Mouse (Mus musculus) stomach, postnatal 0 days (tissue): ENCODE measurements around the gene Atp2b1. TPM values are rescaled to one million over a fixed set of nuclear protein-coding genes. Genes with fewer than 3 reads are reported as not detected.

Source experiments
- ATAC-seq: fragments of 200-750 bp; cut with Nextera tagmentation; 2 replicates; pipeline ENCODE4 v1.8.0; 2017; ENCODE audit not compliant: low FRiP score, low TSS enrichment
- DNase-seq: peaks from one replicate; pipeline ENCODE4 v3.0.0-alpha.2; 2016; ENCODE audit warnings: low spot score
- H3K27ac ChIP-seq: fragments of 300-500 bp; sonication (generic); replicated peaks from 2 replicates; pipeline ENCODE4 v1.5.1; 2014; ENCODE audit warnings: mild to moderate bottlenecking, control low read depth
- H3K27me3 ChIP-seq: fragments of 300-500 bp; sonication (generic); 2 replicates; pipeline ENCODE4 v1.6.1; 2014; ENCODE audit warnings: low read length; ENCODE audit not compliant: control insufficient read depth, insufficient read depth
- H3K36me3 ChIP-seq: fragments of 300-500 bp; sonication (generic); 2 replicates; pipeline ENCODE4 v1.6.1; 2014; ENCODE audit warnings: low read length, mixed read lengths; ENCODE audit not compliant: control insufficient read depth, insufficient read depth
- H3K4me1 ChIP-seq: fragments of 300-500 bp; sonication (generic); replicated peaks from 2 replicates; pipeline ENCODE4 v1.6.1; 2014; ENCODE audit warnings: antibody characterized with exemption; ENCODE audit not compliant: control insufficient read depth, insufficient read depth
- H3K4me2 ChIP-seq: fragments of 300-500 bp; sonication (generic); replicated peaks from 2 replicates; pipeline ENCODE4 v1.6.1; 2014; ENCODE audit warnings: low read depth, mild to moderate bottlenecking, control low read depth, moderate library complexity
- H3K4me3 ChIP-seq: fragments of 300-500 bp; sonication (generic); 2 replicates; pipeline ENCODE4 v1.5.1; 2014; ENCODE audit warnings: low read depth, low read length, control low read depth
- H3K9ac ChIP-seq: fragments of 300-500 bp; sonication (generic); 2 replicates; pipeline ENCODE4 v1.6.1; 2014; ENCODE audit warnings: mild to moderate bottlenecking, low read length, control low read depth, mixed read lengths
- H3K9me3 ChIP-seq: fragments of 300-500 bp; sonication (generic); 2 replicates; pipeline ENCODE4 v1.6.1; 2016; ENCODE audit warnings: low read length; ENCODE audit not compliant: control insufficient read depth
- CTCF ChIP-seq: IDR thresholded peaks from 2 replicates; pipeline ENCODE4 v1.5.1; 2016; ENCODE audit warnings: antibody characterized with exemption, low read depth, mild to moderate bottlenecking, moderate library complexity
- EP300 ChIP-seq: optimal IDR thresholded peaks from 2 replicates; pipeline ENCODE3; 2016; ENCODE audit warnings: antibody characterized with exemption
- WGBS: fragments of 180-500 bp; shearing (Covaris S2); extraction: QIAGEN DNeasy Blood & Tissue Kit; methylation state at CpG from one replicate; pipeline ENCODE4 v1.1.7; 2014; 5-methylcytosine and 5-hydroxymethylcytosine counted together
- polyA plus RNA-seq: library from polyadenylated mRNA; unstranded; fragments of >200 nt; fragmentation: Nextera tagmentation; extraction: Ambion mirVana; gene quantifications from 2 replicates; pipeline ENCODE4 v1.2.1, GENCODE M21; 2015

Gene Atp2b1
- polyA plus RNA-seq, 1 experiment from 2014 or later = 99.6 TPM

GRCm38 (mm10) chr10:98972912-98973605, 58.9 kb downstream of the Atp2b1 start:
- Histone ChIP-seq H3K27me3 (no peaks in the 10 kb centered on the region), H3K4me3 (no peak overlapping the region), H3K36me3 (peaks cover 5% of the 10 kb centered on the region; the same call in 1 of the 2 replicates), H3K9ac (no peak overlapping the region), H3K4me2 (no peak overlapping the region), H3K9me3 (no peaks in the 10 kb centered on the region), H3K4me1 (no peaks in the 10 kb centered on the region), H3K27ac (no peak overlapping the region)
- WGBS = 70% methylated on average over 18 of the region's 18 CpGs
- peak; percentile 24 for DNase-seq
- ATAC-seq = peak; percentile 83
- TF ChIP-seq EP300 = no peak
- no peak for TF ChIP-seq CTCF

- H3K4me2 ChIP-seq = no peak overlapping the region
- ATAC-seq (no peak), DNase-seq (no peak)
- no peak overlapping the region for H3K4me3 ChIP-seq
- H3K27me3 ChIP-seq = no peaks in the 10 kb centered on the region
- no peak overlapping the region for H3K9ac ChIP-seq
- no peaks in the 10 kb centered on the region for H3K36me3 ChIP-seq
- no peak for TF ChIP-seq CTCF
- TF ChIP-seq EP300 = no peak
- WGBS = 70% methylated on average over 3 of the region's 3 CpGs
- no peaks in the 10 kb centered on the region for H3K4me1 ChIP-seq
- H3K9me3 ChIP-seq = no peaks in the 10 kb centered on the region
- H3K27ac ChIP-seq = no peak overlapping the region
These were observed 60.4 kb downstream of the Atp2b1 start for GRCm38 (mm10) chr10:98974645-98975044.

- H3K4me1 ChIP-seq = no peaks in the 10 kb centered on the region
- no peaks in the 10 kb centered on the region for H3K9me3 ChIP-seq
- no peak overlapping the region for H3K9ac ChIP-seq
- no peaks in the 10 kb centered on the region for H3K27me3 ChIP-seq
- DNase-seq = no peak
- 85% methylated on average over 6 of the region's 6 CpGs for WGBS
- no peak overlapping the region for H3K4me2 ChIP-seq
- TF ChIP-seq CTCF = no peak
- no peak for TF ChIP-seq EP300
- no peak overlapping the region for H3K27ac ChIP-seq
- no peak for ATAC-seq
- no peak overlapping the region for H3K4me3 ChIP-seq
- H3K36me3 ChIP-seq = no peaks in the 10 kb centered on the region
These were observed 61.4 kb downstream of the Atp2b1 start for GRCm38 (mm10) chr10:98975611-98976010.

- H3K9ac ChIP-seq = no peak overlapping the region
- DNase-seq = no peak
- no peak for TF ChIP-seq EP300
- no peak for TF ChIP-seq CTCF
- H3K9me3 ChIP-seq = no peaks in the 10 kb centered on the region
- no peak for ATAC-seq
- WGBS = 63% methylated on average over 6 of the region's 6 CpGs
- no peaks in the 10 kb centered on the region for H3K4me1 ChIP-seq
- no peak overlapping the region for H3K27ac ChIP-seq
- H3K27me3 ChIP-seq = no peaks in the 10 kb centered on the region
- H3K4me2 ChIP-seq = no peak overlapping the region
- H3K4me3 ChIP-seq = no peak overlapping the region
- H3K36me3 ChIP-seq = no peaks in the 10 kb centered on the region
These were observed 62.8 kb downstream of the Atp2b1 start for GRCm38 (mm10) chr10:98976877-98977494.

- WGBS = 74% methylated on average over 6 of the region's 6 CpGs
- no peak for DNase-seq
These were observed 64.6 kb downstream of the Atp2b1 start for GRCm38 (mm10) chr10:98978766-98979165.

GRCm38 (mm10) chr10:98979296-98979695, 65.1 kb downstream of the Atp2b1 start:
- Histone ChIP-seq H3K9me3 (no peaks in the 10 kb centered on the region), H3K4me2 (no peak overlapping the region), H3K27ac (no peak overlapping the region), H3K4me1 (no peaks in the 10 kb centered on the region), H3K4me3 (no peak overlapping the region), H3K36me3 (no peaks in the 10 kb centered on the region), H3K27me3 (no peaks in the 10 kb centered on the region), H3K9ac (no peak overlapping the region)
- ATAC-seq = no peak
- no peak for TF ChIP-seq CTCF
- TF ChIP-seq EP300 = no peak
- no peak for DNase-seq
- 52% methylated on average over 7 of the region's 7 CpGs for WGBS

More at GRCm38 (mm10) chr10:98978766-98979165, 64.6 kb downstream of the Atp2b1 start:
- H3K4me2 ChIP-seq = no peak overlapping the region
- no peak overlapping the region for H3K4me3 ChIP-seq
- H3K27me3 ChIP-seq = no peaks in the 10 kb centered on the region
- H3K27ac ChIP-seq = no peak overlapping the region
- H3K4me1 ChIP-seq = no peaks in the 10 kb centered on the region
- H3K9ac ChIP-seq = no peak overlapping the region
- no peak for ATAC-seq
- TF ChIP-seq EP300 (no peak), CTCF (no peak)
- no peaks in the 10 kb centered on the region for H3K36me3 ChIP-seq
- H3K9me3 ChIP-seq = no peaks in the 10 kb centered on the region
